ENCODE assay signal across 1 mouse cellular context in the genomic region with DNA sequence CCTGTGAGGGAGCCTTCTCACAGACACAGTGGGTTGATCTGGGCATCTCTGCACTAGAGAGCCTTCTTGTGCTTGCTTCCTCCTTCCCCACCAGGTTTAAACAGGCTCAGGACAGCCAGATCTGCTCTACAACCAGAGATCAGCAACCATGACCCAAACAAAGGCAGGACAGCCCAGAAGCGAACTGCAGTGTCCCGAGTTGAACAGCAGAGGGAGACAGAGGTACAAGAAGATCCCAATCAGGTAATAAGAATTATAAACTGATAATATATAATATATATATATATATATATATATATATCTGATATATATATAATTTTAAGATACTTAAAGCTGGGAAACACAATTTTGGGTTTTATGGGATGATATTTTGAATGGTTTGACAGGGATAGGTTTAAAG.
TF ChIP-seq lines count a peak whose summit lies in the region.

No protein-coding gene starts in this region.

TF ChIP-seq in ES-E14, 5 proteins besides CTCF, POLR2A, EP300 and RAD21 (continued from another document):
- no peak for TF ChIP-seq CHD2 (IDR thresholded peaks at IDR 0.05; ENCODE audit: low read depth, low read length)
- no peak for TF ChIP-seq HCFC1 (IDR thresholded peaks at IDR 0.05; ENCODE audit: borderline replicate concordance, insufficient read depth, low read length)
- no peak for TF ChIP-seq MAFK (IDR thresholded peaks at IDR 0.05; ENCODE audit: insufficient read depth, low read depth, low read length)
- TF ChIP-seq ZC3H11A (IDR thresholded peaks at IDR 0.05; ENCODE audit: borderline replicate concordance, low read depth, low read length): no peak
